Mouse (Mus musculus) testis, postnatal 14 days (tissue): Measurements from ENCODE around the gene Tmem163.

Source experiments
- DNase-seq: peaks from one replicate; pipeline ENCODE4 v3.0.0; 2021; ENCODE audit warnings: low spot score

Tmem163 gene

GRCm38 (mm10) chr1:127568641-127569040, 110.7 kb downstream of the Tmem163 start:
- DNase-seq = no peak

- DNase-seq = no peak
These were observed 122.9 kb downstream of the Tmem163 start for GRCm38 (mm10) chr1:127556486-127556845.

DNA sequence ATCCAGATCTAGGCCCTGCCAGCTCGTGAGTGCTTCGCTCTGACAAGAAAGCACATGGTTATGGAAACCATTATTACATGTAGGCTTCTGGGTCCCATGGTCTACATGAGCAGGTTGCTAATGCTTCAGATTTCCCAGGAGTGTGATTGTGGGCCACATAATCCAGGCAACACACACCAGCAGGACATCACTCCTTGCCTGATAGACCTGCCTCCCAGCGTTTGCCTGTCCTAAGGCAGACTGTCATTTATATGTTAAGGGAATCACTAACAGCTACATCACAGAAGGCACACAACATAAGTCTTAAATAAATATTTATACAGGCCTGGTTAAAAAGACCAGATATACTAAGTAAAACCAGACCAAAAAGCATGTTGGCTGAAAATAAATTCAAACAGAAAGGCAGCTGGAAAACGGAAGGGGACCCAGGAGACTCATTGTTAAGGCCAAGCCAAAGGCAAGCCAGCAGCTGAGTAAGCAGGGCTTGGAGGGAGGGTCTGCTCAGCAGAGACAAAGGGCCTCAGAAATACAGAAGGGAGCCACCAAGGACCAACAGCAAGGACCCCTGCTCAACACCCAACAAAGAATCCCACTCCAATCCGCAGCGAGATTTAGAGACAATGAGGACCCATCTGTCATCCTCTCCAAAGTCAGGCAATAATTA, 123.4 kb downstream of the Tmem163 start:
- no peak for DNase-seq

DNA sequence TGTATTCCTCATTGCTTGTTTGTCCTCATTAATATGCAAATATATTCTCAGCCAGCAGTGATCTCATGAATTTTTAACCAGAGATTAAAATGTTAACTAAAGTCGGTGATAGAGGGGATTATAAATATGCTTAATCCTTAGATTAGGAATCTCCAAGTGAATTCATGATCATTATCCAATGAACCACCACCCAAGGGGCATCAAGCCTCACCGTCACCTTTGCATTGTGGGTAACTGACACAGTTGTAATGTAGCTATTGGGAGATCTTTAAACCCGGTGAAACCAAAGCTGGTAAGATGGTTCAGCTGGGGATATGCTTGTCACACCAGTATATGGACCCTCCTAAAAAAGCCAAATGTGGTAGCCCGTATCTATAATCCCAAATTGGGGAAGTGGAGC, 131.3 kb downstream of the Tmem163 start:
- no peak for DNase-seq

DNA sequence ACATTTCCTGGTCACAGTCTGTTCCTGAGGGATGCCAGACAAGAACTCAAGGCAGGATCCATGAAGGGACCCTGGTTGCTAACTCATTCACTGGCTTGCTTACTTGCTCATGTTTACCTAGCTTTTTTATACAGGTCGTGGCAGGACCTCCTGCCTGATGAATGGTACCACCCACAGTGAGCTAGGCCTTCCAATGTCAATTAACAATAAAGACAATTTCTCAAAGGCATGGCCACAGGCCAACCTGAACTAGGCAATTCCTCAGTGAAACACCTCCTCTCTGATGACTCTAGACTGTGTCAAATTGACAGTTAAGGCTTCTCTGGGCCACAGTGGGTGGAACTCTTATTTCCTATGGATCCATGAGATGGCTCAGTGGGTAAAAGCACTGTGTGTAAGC, 136.6 kb downstream of the Tmem163 start:
- no peak for DNase-seq

DNA sequence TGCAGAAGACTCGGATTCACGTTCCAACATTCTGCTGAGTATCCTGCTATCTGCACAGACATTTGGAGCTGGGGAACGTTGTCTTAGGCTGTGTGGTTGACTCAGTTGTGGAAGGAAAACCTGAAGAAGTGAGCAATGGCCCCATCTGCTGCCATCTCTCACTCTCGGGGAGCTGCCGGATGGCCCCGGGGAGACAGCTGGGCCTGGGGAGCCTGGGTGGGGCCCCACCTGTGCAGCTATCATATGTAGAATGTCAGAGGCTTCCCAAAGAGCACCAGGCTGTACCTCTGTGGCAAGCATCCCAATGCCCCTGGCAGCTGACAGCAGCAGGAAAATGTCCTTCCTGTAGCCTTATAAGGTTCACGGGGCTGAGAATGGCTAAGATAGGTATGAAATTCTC, 137.4 kb downstream of the Tmem163 start:
- no peak for DNase-seq

GRCm38 (mm10) chr1:127541522-127541921, 137.8 kb downstream of the Tmem163 start:
- no peak for DNase-seq

GRCm38 (mm10) chr1:127537204-127538038, 141.9 kb downstream of the Tmem163 start:
- no peak for DNase-seq

- no peak for DNase-seq
These were observed 142.9 kb downstream of the Tmem163 start for GRCm38 (mm10) chr1:127536448-127536847.

DNA sequence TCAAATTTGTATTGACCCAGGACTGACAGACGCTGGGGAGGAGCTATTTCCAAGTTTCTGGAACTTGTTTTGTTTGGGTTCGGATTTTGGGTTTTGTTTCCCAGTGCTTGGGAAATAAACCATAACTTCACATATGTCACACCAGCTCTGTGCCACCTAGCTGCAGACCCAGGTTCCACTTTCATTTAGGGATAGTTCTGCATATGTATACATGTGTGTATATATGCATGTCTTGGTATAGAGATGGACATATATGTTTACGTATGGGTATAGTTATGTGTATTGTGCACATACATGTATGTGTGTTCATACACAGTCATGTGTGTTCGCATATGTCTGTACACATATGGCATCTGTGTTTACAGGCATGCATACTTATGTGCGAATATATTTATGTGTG, 147.6 kb downstream of the Tmem163 start:
- no peak for DNase-seq

DNA sequence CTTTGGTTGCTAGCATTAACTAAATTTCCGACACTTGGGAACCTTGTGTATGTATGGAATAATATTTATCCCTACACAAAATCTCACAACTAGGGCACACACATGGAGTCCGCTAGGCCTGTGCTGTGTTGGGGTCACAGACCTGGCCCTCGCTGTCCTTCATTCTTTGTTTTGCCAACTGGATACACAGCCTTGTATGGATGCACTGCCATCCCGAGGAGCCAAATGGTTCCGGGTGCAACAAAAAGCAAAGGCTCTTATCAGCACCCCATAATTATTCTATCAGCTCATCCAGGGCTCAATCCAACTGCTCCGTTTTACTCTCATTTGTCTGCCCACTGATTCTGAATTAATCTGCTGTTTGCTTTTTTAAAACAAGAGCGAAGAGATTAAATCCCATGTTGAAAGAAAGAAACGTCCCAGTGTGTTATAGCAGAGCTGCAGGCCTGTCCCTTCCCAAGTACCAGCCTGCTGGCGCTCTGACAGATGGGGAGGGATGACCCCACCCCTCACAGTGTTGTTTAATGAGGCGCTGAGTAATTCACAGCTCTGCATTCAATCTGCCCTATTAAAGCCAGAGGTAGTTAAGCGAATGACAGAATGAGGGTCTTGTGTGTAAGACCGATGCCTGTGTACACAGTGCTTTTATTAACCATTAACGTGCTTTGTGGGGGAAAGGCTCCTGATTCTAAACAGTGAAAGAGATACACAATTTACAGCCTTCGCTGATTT, 148.3 kb downstream of the Tmem163 start:
- DNase-seq = no peak

GRCm38 (mm10) chr1:127523364-127523763, 156.0 kb downstream of the Tmem163 start:
- DNase-seq = no peak

DNA sequence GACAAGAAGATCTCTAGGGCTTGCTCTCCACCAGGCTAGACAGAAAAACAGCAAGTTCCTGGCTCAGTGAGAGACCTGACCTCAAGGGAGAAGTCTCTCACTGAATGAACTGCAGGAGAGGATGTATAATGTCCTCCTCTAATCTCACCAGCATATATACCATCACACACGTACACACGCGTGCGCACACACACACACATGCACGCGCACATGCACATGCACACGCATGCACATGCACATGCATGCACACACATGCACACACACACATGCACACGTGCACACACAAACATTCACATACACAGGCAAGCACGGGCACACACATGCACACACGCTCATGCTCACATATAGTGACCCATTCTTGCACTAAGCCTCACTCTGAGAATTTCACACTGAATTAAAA, 164.5 kb downstream of the Tmem163 start:
- DNase-seq = no peak

- no peak for DNase-seq
These were observed 164.9 kb downstream of the Tmem163 start for GRCm38 (mm10) chr1:127514479-127514878.

DNA sequence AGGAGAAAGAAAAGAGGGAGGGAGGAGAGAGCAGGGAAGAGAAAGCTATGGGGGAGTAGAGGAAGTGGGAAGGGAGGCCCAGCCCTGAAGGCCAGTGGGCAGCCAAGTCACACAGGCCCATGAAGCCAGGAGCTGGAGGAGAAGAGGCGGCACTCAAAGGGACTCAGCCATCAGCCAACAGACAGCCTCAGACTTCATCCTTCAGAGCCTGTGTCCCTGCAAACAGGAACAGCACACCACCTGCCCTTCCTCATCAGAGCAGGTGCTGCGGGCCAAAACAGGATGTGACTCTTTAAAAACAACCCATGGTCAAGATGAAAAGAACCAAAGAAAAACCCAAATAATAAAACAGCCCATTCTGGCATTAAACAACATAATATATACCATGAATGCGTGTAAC, 165.7 kb downstream of the Tmem163 start:
- no peak for DNase-seq

DNA sequence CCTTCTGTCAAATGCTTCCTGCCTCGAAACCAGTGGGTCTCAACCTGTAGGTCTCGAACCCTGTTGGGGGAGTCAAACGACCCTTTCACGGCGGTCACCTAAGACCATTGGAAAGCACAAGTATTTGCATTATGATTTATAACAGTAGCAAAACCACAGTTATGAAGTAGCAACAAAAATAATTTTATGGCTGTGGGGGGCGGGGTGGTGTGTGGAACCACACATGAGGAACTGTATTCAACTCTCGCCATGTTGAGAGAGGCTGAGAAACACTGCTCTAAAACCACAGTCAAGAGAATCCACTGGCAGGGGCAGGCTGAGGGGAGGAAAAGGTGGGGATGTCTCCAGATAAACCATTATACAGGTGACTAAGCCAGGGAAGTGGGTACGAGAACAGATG, 166.2 kb downstream of the Tmem163 start:
- no peak for DNase-seq

- no peak for DNase-seq
These were observed 166.6 kb downstream of the Tmem163 start for GRCm38 (mm10) chr1:127512709-127513108.

- no peak for DNase-seq
These were observed 168.0 kb downstream of the Tmem163 start for GRCm38 (mm10) chr1:127511362-127511761.

GRCm38 (mm10) chr1:127508921-127509320, 170.4 kb downstream of the Tmem163 start:
- no peak for DNase-seq

DNA sequence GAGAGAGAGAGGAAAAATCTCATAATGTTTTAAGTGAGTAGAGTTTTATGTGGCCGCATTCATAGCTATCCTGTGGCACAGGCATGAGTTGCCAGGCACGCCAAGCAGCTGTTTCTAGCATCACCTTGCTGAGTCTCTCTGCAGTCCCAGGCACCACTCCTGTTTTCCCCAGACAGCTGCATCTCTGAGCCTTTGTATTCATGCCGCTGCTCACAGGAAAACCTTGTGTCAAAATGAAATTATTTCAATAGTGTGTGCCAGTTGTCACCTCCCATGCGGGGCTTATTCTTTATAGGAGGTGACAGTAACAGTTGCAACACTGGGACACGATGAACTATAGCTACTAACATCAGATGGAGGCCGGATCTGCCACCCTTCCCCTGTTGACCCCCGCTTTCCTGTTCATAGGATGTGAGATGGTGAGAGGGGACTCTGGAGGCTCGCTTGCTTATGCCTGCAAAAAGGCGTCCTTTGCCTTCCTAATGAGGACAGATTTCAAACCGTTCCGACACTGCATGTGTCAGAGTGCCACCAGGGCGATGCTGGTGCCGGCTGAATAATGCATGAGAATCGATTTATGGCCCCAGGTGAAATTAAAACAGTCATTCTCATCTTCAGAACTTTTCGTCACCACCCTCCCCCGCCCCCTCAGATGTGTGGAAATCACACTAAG, 171.1 kb downstream of the Tmem163 start:
- no peak for DNase-seq

DNA sequence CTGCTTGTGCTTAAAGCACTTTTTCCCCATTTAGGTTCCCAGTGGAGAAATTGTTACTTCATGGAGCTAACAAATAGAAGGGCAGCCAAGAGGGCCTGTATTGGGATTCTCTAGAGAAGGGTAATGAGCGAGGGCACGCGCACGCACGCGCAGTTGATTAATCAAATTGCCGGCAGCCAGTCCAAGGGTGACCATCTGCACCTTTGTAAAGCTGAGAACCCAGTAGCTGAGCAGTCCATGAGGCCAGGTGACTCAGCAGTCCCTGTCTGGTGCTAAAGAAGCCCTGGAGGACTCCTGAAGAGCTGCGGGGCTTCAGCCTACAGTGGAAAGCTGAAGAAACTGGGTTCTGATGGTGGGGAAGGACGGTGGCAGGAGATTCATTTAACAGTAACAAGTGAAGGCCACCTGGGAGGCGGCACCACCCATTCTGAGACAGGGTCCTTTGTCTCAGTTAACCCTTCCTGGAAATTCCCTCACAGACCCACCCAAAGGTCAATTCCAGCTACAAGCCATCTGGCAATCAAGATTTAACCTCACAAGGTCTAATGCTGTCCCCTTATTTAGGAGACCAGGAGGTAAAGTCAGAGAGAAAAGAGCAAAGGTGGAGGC, 172.2 kb downstream of the Tmem163 start:
- no peak for DNase-seq

GRCm38 (mm10) chr1:127500701-127501100, 178.6 kb downstream of the Tmem163 start:
- DNase-seq = no peak
